Mouse (Mus musculus) G1E (cell line): Measurements from ENCODE around the gene Slc4a4.

Source experiments
- CTCF ChIP-seq: IDR thresholded peaks from 2 replicates; pipeline ENCODE4 v1.5.1; 2012; ENCODE audit warnings: low read depth, low read length, inconsistent platforms, mixed read lengths
- GATA1 ChIP-seq: IDR thresholded peaks from 2 replicates; pipeline ENCODE4 v1.6.1; 2012; ENCODE audit warnings: borderline replicate concordance, low read length, inconsistent platforms, mixed read lengths

DNA sequence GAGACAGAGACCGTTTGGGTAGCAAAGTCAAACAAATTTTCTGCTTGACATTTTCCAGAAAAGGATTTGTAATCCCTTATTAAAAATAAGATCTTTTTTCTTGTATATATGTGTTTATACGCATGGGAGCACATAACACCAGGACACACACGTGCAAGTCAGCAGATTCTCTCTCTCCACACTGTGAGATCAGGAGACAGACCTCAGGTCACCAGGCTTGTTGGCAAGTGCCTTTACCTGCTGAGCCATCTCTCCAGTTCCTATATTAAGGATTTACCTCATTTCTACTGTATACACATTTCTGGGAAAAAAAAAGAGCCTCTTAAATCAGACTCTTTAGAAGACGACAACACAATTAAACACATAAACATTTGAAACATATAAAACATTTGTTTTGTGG lies 28.4 kb upstream of the Slc4a4 start:
- no peak for TF ChIP-seq CTCF
- TF ChIP-seq GATA1, result no peak
